Mouse (Mus musculus): ENCODE measurements around the gene Akt3.

Akt3 gene

GRCm38 (mm10) chr1:177051366-177051963 lies 206.5 kb downstream of the Akt3 start:
- DNase-seq (ENCODE audit: low spot score in 2 of 2): no peak

- DNase-seq (ENCODE audit: low spot score in 2 of 2): no peak
These were observed 209.2 kb downstream of the Akt3 start for GRCm38 (mm10) chr1:177048773-177049172.

- no peak for DNase-seq (ENCODE audit: low spot score in 2 of 2)
These were observed 211.0 kb downstream of the Akt3 start for GRCm38 (mm10) chr1:177046963-177047362.

GRCm38 (mm10) chr1:177045885-177046284 lies 212.1 kb downstream of the Akt3 start:
- DNase-seq (ENCODE audit: low spot score in 2 of 2): no peak

GRCm38 (mm10) chr1:177040058-177040457 lies 217.9 kb downstream of the Akt3 start:
- DNase-seq (ENCODE audit: low spot score in 2 of 2): no peak

GRCm38 (mm10) chr1:177039093-177039674 lies 218.8 kb downstream of the Akt3 start:
- no peak for DNase-seq (ENCODE audit: low spot score in 2 of 2)

GRCm38 (mm10) chr1:177038383-177038782 lies 219.6 kb downstream of the Akt3 start:
- no peak for DNase-seq (ENCODE audit: low spot score in 2 of 2)

- DNase-seq (ENCODE audit: low spot score in 2 of 2): no peak
These were observed 222.5 kb downstream of the Akt3 start for GRCm38 (mm10) chr1:177035460-177035859.

- DNase-seq (ENCODE audit: low spot score in 2 of 2): no peak
These were observed 225.8 kb downstream of the Akt3 start for GRCm38 (mm10) chr1:177032233-177032632.

- no peak for DNase-seq (ENCODE audit: low spot score in 2 of 2)
These were observed 226.8 kb downstream of the Akt3 start for GRCm38 (mm10) chr1:177031196-177031595.

- DNase-seq (ENCODE audit: low spot score in 2 of 2): no peak
These were observed 227.3 kb downstream of the Akt3 start for GRCm38 (mm10) chr1:177030669-177031068.

GRCm38 (mm10) chr1:177029032-177029431 lies 229.0 kb downstream of the Akt3 start:
- DNase-seq (ENCODE audit: low spot score in 2 of 2): no peak

- DNase-seq (ENCODE audit: low spot score in 2 of 2): no peak
These were observed 230.3 kb downstream of the Akt3 start for GRCm38 (mm10) chr1:177027706-177028105.

GRCm38 (mm10) chr1:177022751-177023150 lies 235.3 kb downstream of the Akt3 start:
- no peak for DNase-seq (ENCODE audit: low spot score in 2 of 2)

GRCm38 (mm10) chr1:177019668-177020067 lies 238.3 kb downstream of the Akt3 start:
- DNase-seq (ENCODE audit: low spot score in 2 of 2): no peak

- DNase-seq (ENCODE audit: low spot score in 2 of 2): no peak
These were observed 239.3 kb downstream of the Akt3 start for GRCm38 (mm10) chr1:177018750-177019149.

GRCm38 (mm10) chr1:177016729-177017128 lies 241.3 kb downstream of the Akt3 start:
- no peak for DNase-seq (ENCODE audit: low spot score in 2 of 2)

- DNase-seq (ENCODE audit: low spot score in 2 of 2): no peak
These were observed 242.1 kb downstream of the Akt3 start for GRCm38 (mm10) chr1:177015917-177016316.

GRCm38 (mm10) chr1:177014921-177015439 lies 243.0 kb downstream of the Akt3 start:
- DNase-seq (ENCODE audit: low spot score in 2 of 2): no peak

GRCm38 (mm10) chr1:177014346-177014745 lies 243.7 kb downstream of the Akt3 start:
- no peak for DNase-seq (ENCODE audit: low spot score in 2 of 2)

- no peak for DNase-seq (ENCODE audit: low spot score in 2 of 2)
These were observed 244.2 kb downstream of the Akt3 start for GRCm38 (mm10) chr1:177013776-177014175.

- DNase-seq (ENCODE audit: low spot score in 2 of 2): no peak
These were observed 244.7 kb downstream of the Akt3 start for GRCm38 (mm10) chr1:177013313-177013712.

- DNase-seq (ENCODE audit: low spot score in 2 of 2): no peak
These were observed 245.2 kb downstream of the Akt3 start for GRCm38 (mm10) chr1:177012774-177013173.

- DNase-seq (ENCODE audit: low spot score in 2 of 2): no peak
These were observed 246.3 kb downstream of the Akt3 start for GRCm38 (mm10) chr1:177011688-177012087.

All from spleen, postnatal 36 days (tissue).